In the genomic region with DNA sequence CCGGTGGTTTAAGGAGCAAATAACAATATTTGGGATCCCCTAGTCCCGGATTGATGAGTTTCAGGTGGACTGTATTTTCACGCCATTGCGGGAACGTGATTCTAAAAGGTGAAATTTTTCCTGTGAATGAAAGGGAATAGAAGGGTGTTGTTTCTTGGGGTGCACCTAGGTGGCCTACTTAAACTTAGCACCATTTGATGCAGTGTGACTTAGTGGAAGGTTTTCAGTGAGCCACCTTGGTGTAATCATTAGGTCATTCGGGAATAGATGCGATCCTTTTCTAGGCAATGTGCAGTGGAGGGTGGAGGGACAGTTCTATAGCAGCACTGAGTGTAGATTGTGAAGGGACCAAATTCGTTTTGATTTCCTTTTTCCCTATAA, we compare ENCODE assay signal across 7 mouse cellular contexts. TPM values are rescaled to one million over a fixed set of nuclear protein-coding genes. Genes with fewer than 3 reads are reported as not detected.
DNase-seq lines count a peak whose midpoint lies in the region; ATAC-seq and TF ChIP-seq lines count a peak whose summit lies in the region.

No protein-coding gene starts in this region.

- H3K9ac ChIP-seq in embryonic facial prominence, embryonic 15.5 days: peak overlapping the region; percentile 82; the same call in 1 of the 2 replicates
- peak overlapping the region; percentile 91; the same call in 1 of the 2 replicates for H3K9ac ChIP-seq in limb, embryonic 12.5 days (replicated peaks)

- no peak overlapping the region; the same call in 1 of the 2 replicates for H3K27ac ChIP-seq in embryonic facial prominence, embryonic 15.5 days (replicated peaks)
- H3K27ac ChIP-seq in limb, embryonic 12.5 days: no peak overlapping the region
- peak overlapping the region; percentile 81 for H3K27ac ChIP-seq in olfactory bulb, adult 2 months (ENCODE audit: insufficient read depth, low read depth, low read length)

- DNase-seq in lung, adult 2 months: no peak
- no peak for DNase-seq in lung, postnatal 10 days
- no peak for DNase-seq in cerebellum, adult 8-10 months
- no peak for DNase-seq in spleen, postnatal 36 days (ENCODE audit: low spot score in 2 of 2)

- 10% methylated on average over 8 of the region's 8 CpGs for WGBS in lung, adult 2 months
- 5% methylated on average over 8 of the region's 8 CpGs for whole genome bisulfite sequencing in embryonic facial prominence, embryonic 15.5 days
- 4% methylated on average over 8 of the region's 8 CpGs for WGBS in limb, embryonic 12.5 days
- WGBS in olfactory bulb, adult 2 months: 4% methylated on average over 8 of the region's 8 CpGs

- TF ChIP-seq CTCF in lung, adult 2 months (IDR thresholded peaks at IDR 0.05; ENCODE audit: insufficient read depth, low read length): no peak
- no peak for TF ChIP-seq CTCF in olfactory bulb, adult 2 months (IDR thresholded peaks at IDR 0.05; ENCODE audit: insufficient read depth, low read depth, low read length)

- H3K4me2 ChIP-seq in embryonic facial prominence, embryonic 15.5 days (replicated peaks): peak overlapping the region; percentile 84
- H3K4me2 ChIP-seq in limb, embryonic 12.5 days: peak overlapping the region; percentile 88

- ATAC-seq in embryonic facial prominence, embryonic 15.5 days (ENCODE audit: insufficient number of reproducible peaks, low FRiP score, low TSS enrichment, low read depth): no peak
- ATAC-seq in limb, embryonic 12.5 days (ENCODE audit: insufficient number of reproducible peaks, insufficient read depth, low FRiP score, low TSS enrichment, low read depth): no peak

- H3K4me1 ChIP-seq in lung, adult 2 months (ENCODE audit: control insufficient read depth, insufficient read depth, low read length): peaks cover 4% of the 10 kb centered on the region; the same call in 1 of the 2 replicates
- H3K4me1 ChIP-seq in embryonic facial prominence, embryonic 15.5 days: peaks cover 13% of the 10 kb centered on the region
- peaks cover 22% of the 10 kb centered on the region for H3K4me1 ChIP-seq in limb, embryonic 12.5 days (replicated peaks)
- peaks cover 3% of the 10 kb centered on the region; the same call in 1 of the 2 replicates for H3K4me1 ChIP-seq in olfactory bulb, adult 2 months (ENCODE audit: control insufficient read depth, insufficient read depth, low read length)

- H3K4me3 ChIP-seq in lung, adult 2 months (replicated peaks; ENCODE audit: extremely low read depth, low read depth, low read length): peak overlapping the region; percentile 70
- H3K4me3 ChIP-seq in embryonic facial prominence, embryonic 15.5 days (replicated peaks): peak overlapping the region; percentile 91
- peak overlapping the region; percentile 93 for H3K4me3 ChIP-seq in limb, embryonic 12.5 days (replicated peaks)
- H3K4me3 ChIP-seq in olfactory bulb, adult 2 months (ENCODE audit: insufficient read depth, low read depth, low read length): peak overlapping the region; percentile 99

- no peaks in the 10 kb centered on the region for H3K27me3 ChIP-seq in embryonic facial prominence, embryonic 15.5 days
- H3K27me3 ChIP-seq in limb, embryonic 12.5 days: 0 out of 2 replicates have a peak, but pooled peaks cover 15% of the 10 kb centered on the region

- H3K36me3 ChIP-seq in embryonic facial prominence, embryonic 15.5 days: no peaks in the 10 kb centered on the region
- H3K36me3 ChIP-seq in limb, embryonic 12.5 days: no peaks in the 10 kb centered on the region

- no peak for TF ChIP-seq POLR2A in lung, adult 2 months (IDR thresholded peaks at IDR 0.05; ENCODE audit: borderline replicate concordance, extremely low read depth, low read depth, low read length)
- no peak for TF ChIP-seq POLR2A in olfactory bulb, adult 2 months (IDR thresholded peaks at IDR 0.05; ENCODE audit: insufficient read depth, low read depth, low read length)

- H3K9me3 ChIP-seq in embryonic facial prominence, embryonic 15.5 days (replicated peaks): no peaks in the 10 kb centered on the region
- no peaks in the 10 kb centered on the region for H3K9me3 ChIP-seq in limb, embryonic 12.5 days

RNA-seq across cellular contexts. Expression of a gene that starts 0.7 kb away (rescaled TPM):
- 6.3 and 7.0 TPM in 2 replicates for polyA plus RNA-seq in lung, adult 2 months (2012; rRNA removed)
- 74.4 and 88.1 TPM in 2 replicates for polyA plus RNA-seq in embryonic facial prominence, embryonic 15.5 days (2015; fragmentation: Nextera tagmentation; extraction: Ambion mirVana)
- polyA plus RNA-seq in limb, embryonic 12.5 days (2016; fragmentation: Nextera tagmentation; extraction: Ambion mirVana): 76.9 and 83.1 TPM in 2 replicates
- not detected in 2 replicates for polyA plus RNA-seq in olfactory bulb, adult 2 months (2012; ENCODE audit: insufficient read depth, insufficient read length, low replicate concordance, missing spikeins)
